Mouse (Mus musculus): Measurements from ENCODE around the gene Hoxc5.

Hoxc5 gene

DNA sequence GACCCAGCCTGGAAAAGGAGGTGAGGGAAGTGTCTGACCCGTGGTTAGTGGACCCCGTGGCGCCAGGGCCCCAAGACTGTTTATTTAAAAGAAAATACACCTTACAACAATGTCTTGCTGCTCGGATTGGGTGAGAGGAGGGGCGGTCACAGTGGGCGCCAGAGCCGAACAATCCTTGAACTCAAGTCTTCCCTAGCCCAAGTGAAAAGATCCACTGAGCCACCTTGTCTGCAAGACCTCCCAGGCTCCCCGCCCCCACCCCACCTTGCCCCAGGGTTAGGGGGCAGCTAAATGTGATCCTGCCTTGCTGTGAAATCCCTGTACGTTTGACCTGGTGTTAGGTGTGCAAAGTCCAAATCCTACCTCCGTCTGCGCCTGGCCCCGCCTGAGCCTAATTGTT lies 10.3 kb upstream of the Hoxc5 start:
- POLR2A ChIA-PET = no interaction called here

DNA sequence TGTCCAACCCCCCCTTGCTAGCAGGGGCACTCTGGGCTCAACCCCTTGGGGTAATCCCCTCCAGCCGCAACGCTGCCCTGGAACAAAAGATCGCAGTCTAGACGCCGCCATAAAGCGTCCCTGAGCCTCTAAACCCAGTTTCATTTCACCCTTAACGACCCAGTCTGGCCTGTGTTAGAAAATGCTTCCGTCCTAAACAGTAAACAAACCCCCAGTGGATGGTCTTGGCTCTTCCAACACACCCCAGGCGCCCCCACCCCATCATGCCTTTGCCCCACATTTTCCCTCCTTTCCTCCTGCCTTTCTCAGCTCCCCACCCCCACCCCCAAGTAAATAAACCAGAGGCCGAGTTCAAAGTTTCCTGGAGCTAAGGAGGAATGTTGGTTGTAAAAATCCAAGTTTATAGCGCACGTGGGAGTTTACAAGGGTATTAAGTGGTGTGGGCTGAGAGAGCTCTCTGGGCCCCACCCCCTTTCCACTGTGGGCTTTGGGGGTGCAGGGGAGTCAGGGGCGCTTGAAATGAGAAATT lies 7.5 kb upstream of the Hoxc5 start:
- POLR2A ChIA-PET = interaction anchor here (0.6 to 4.1 kb wide), 14 partner anchors 10 to 153 kb away, joined by 3 to 13 read pairs (median 3); partner anchors contain the start of genes Hoxc13 (in 1 of the 4) and Hoxc8 (in 1 of the 4)
- CTCF ChIA-PET = interaction anchor here (0.6 to 1.7 kb wide), 9 partner anchors 9 to 355 kb away, joined by 3 to 11 read pairs (median 4); no protein-coding TSS in a partner anchor

More for the DNA sequence above, 10.3 kb upstream of the Hoxc5 start:
- CTCF ChIA-PET = interaction anchor here in 1 of 4 experiments (1.4 to 2.3 kb wide), 2 partner anchors 10 to 220 kb away, joined by 3 to 6 read pairs; partner anchors contain the start of genes Hoxc10 and Hoxc5

DNA sequence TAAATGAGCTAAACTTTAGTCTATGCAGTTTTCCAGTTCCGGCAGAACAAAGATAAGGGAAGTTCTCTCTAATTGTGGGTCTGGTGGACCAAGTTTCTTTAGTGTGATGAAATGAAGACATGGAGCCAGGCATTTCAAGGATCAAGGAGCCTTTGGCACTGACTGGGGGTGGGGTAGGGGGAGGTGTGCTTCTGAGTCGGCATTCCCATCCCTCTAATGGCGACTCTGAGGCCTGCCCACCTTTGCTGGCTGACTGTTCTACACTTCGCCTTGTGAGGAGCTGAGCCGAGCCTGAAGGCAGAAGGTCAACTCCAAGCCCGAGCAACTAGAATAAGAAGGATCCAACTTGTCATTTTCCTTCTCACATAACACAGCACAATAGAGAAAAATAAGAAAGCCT lies 5.5 kb upstream of the Hoxc5 start:
- ChIA-PET POLR2A (interaction anchor here in 2 of 4 experiments (0.6 to 4.1 kb wide), 3 partner anchors 12 to 321 kb away, joined by 5 to 13 read pairs (median 6); no protein-coding TSS in a partner anchor), CTCF (interaction anchor here in 1 of 4 experiments (0.5 kb wide), 1 partner anchor 27 kb away, joined by 6 read pairs; no protein-coding TSS in a partner anchor)

DNA sequence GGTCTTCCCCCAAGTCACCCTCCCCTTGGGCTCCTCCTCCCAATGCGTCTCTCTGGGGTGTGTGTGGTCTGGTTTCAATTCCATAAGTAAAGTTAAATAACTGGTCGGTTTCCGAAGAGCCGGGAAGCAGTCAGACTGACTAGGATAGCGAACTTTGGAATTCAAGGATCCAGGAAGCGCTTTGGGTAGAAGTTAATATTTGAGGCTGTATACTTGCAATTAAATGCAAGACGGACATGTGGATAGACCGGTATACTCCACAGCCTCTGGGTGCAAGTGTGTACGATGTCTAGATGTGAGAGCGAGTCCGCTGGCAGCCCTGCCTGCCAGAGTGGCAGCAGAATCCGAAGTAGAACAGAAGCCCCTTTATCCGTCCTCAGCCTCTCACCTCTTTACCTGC lies 4.8 kb upstream of the Hoxc5 start:
- CTCF ChIA-PET = no interaction called here

DNA sequence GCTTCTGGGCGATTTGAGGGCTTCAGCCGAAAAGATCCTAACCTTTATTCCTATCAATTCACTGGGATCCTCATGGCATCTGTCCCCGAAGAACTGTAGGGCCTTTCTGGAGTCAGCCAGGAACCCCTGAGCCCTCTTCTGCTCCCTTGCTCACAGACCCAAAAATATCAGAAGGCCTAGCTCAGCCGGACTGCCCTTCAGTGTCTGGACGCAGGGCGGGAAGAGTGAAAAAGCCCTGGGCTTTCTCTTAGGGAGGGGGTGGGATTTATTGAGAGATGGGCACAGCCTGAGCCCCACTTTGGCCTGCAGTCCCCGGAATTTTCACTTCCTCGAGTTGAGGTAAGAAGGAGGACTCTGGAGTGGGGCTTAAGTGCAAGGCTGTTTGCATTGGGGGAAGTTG lies 4.0 kb upstream of the Hoxc5 start:
- CTCF ChIA-PET = interaction anchor here in 2 of 4 experiments (0.6 to 8.3 kb wide), 13 partner anchors 9 to 378 kb away, joined by 3 to 97 read pairs (median 4); partner anchors contain the start of gene Hoxc8 (in 1 of the 2)

More for the DNA sequence above, 4.8 kb upstream of the Hoxc5 start:
- POLR2A ChIA-PET = interaction anchor here in 1 of 4 experiments (4.1 kb wide), 1 partner anchor 13 kb away, joined by 13 read pairs; no protein-coding TSS in a partner anchor

DNA sequence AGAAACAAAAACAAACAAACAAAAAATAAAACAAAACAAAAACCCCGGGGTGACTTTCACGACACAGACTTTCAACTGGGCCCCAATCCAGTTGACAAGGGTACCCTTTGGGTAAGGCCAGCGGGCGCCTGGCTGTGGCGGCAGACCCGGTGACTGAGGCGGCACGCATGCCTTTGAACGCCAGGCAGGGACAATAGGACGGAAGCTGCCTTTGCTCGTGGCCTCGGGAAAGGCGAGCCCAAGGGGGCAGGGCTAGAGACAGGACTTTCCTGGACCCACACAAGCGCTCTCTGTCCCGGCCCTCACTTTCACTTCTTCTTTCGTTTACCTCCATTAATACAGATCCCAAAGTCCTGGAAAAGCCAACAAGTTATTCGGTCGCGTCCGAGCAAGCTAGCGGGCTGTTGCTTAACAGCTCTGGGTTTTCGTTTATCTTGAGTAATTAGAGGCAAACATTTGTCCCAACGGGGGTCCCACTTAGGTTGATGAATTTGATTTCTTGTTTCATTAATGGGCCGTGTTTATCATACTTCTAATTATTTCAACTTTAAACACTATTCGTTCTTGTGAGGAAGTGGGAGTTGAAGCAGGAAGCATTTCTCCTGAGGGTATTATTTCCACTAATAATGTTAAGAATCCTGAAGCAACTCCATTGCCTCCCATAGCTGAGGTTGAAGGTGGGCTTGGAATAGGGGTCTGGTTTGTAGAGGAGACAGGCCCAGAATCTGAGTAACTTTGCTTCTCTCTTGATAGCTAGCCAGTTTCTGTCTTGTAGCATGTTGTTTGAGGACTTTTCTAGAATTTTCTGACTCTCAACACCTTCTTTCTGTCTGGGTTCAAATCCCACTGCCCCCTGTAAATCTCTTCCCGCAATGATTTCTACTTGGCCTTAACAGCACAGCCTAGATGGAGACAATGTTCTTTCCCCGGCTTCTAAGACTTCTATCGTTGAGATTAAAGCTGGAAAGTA lies 3.3 kb upstream of the Hoxc5 start:
- CTCF ChIA-PET = interaction anchor here in 3 of 4 experiments (0.8 to 8.3 kb wide), 13 partner anchors 9 to 377 kb away, joined by 3 to 97 read pairs (median 3); partner anchors contain the start of gene Hoxc8 (in 1 of the 3)

More for the DNA sequence above, 4.0 kb upstream of the Hoxc5 start:
- POLR2A ChIA-PET = interaction anchor here (0.6 to 2.0 kb wide), 9 partner anchors 9 to 215 kb away, joined by 3 to 7 read pairs (median 3); partner anchors contain the start of genes Hoxc8 (in 1 of the 4) and Hoxc9 (in 1 of the 4)

DNA sequence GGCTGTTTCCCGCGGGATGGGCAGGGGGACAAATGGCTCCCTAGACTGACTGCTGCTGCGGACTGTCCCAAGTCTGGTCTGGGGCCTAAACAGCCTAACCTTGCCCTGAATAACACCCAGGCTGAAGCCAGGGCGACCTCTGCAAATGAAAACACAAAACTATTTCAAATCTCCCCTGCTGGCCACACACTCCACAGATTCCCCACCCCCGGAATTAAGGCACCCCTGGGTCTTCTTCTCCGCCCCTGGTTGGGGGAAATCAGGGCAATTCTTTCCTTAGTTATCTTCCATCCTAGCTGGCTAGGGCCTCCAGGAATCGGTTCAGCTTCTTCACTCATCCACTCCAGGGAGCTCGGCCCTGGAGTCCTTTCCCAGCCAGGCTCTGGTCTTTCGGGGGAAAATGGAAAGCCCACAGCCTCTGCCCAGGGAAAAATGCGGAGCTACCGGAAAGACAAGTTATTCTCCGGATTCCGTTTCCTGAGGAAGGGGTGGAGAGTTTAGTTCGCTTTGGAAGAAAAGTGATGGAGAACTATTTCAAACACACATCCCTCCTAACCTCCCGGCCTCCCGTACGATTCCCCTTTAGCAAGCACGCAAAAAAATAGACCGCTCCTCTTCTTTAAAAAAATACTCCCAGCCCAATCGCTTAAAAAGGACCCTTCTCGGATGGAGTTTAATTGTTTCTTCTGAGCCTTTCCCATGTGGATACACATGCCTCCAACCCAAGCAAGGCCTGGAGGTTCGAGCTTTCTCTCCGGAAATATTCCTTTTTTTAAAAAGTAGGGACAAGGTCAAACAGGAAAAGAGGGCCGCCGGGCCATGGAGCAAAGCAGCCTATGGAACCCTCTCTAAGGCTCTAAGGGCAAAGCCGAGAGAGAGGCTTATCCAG lies 2.0 kb upstream of the Hoxc5 start:
- ChIA-PET POLR2A (interaction anchor here in 3 of 4 experiments (0.8 to 3.3 kb wide), 13 partner anchors 8 to 294 kb away, joined by 3 to 16 read pairs (median 4); partner anchors contain the start of genes Hoxc11 (in 1 of the 3), Hoxc8 (in 1 of the 3) and Hoxc9 (in 1 of the 3)), CTCF (interaction anchor here (0.5 to 8.3 kb wide), 27 partner anchors 10 to 349 kb away, joined by 3 to 97 read pairs (median 6); partner anchors contain the start of gene Hoxc11 (in 1 of the 4))

More for the DNA sequence above, 3.3 kb upstream of the Hoxc5 start:
- POLR2A ChIA-PET = interaction anchor here in 3 of 4 experiments (0.7 to 2.0 kb wide), 8 partner anchors 9 to 207 kb away, joined by 3 to 4 read pairs (median 3); partner anchors contain the start of gene Hoxc9 (in 1 of the 3)

DNA sequence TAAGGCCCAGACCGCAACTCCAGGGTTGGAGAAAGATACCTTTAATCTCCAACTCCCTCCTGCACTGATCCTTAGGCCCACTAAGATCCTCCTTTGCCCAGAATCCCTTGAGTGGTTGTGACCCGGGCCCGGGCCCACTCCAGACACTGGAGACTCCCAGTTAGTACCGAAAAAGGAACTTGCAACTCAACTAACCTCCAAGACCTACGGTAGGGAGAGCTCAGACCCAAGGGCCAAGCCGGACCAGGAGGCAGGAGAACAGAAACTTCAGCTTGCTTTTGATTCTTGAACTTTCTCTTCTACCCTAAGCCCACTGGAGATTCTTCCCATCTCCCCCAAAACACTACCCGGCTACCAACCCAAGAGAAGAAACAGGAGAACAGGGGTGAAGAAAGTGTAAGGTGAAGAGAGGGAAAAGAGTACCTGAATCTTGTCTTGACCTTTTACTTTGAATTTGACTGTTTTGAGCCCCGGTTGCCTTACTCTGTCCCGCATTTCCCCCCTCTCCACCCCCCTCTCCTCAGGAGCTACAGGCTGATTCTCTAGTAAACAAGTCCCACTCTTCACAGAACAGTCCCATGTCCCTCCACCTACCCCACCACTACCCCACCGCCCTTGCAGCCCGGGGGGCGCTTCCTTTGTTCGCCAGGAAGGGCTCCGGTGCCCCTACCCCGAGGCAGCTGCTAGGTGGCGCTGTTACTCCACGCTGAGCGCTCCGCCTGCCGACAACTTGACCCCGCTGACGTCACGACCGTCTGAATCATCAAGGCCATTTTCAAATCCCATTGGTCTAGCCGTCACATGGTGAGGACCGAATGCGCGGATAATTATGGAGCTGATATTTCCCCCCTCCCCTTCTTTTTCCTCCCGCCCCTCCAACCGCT lies 1.1 kb upstream of the Hoxc5 start:
- POLR2A ChIA-PET = interaction anchor here in 3 of 4 experiments (0.7 to 3.3 kb wide), 31 partner anchors 9 to 295 kb away, joined by 3 to 16 read pairs (median 4); partner anchors contain the start of genes Hoxc11 (in 1 of the 3), Hoxc13 (in 1 of the 3) and Hoxc8 (in 1 of the 3)
- CTCF ChIA-PET = interaction anchor here (0.5 to 8.3 kb wide), 75 partner anchors 8 to 790 kb away, joined by 3 to 97 read pairs (median 4); partner anchors contain the start of genes Calcoco1 (in 1 of the 4), Hoxc11 (in 1 of the 4), Hoxc6 (in 1 of the 4) and Hoxc8 (in 1 of the 4)

DNA sequence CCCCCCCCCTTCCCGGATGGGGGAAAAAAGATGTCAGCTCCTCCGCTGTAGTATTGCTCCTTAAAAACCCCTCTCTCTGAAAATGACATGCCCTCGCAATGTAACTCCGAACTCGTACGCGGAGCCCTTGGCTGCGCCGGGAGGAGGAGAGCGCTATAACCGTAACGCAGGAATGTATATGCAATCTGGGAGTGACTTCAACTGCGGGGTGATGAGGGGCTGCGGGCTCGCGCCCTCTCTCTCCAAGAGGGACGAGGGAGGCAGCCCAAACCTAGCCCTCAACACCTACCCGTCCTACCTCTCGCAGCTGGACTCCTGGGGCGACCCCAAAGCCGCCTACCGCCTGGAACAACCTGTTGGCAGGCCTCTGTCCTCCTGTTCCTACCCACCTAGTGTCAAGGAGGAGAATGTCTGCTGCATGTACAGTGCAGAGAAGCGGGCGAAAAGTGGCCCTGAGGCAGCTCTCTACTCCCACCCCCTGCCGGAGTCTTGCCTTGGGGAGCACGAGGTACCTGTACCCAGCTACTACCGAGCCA lies 399 bp upstream of the Hoxc5 start, which contains the start of gene Hoxc10:
TSS of gene Hoxc10 (plus strand) at position 21 of the 536 bp plus-strand sequence.
- CTCF ChIA-PET = interaction anchor here (0.6 to 8.3 kb wide), 68 partner anchors 8 to 790 kb away, joined by 3 to 97 read pairs (median 4); partner anchors contain the start of genes Calcoco1 (in 1 of the 4), Hoxc11 (in 1 of the 4), Hoxc6 (in 1 of the 4) and Hoxc8 (in 1 of the 4)
- POLR2A ChIA-PET = interaction anchor here (0.7 to 3.3 kb wide), 36 partner anchors 9 to 296 kb away, joined by 3 to 16 read pairs (median 4); partner anchors contain the start of genes Cbx5 (in 1 of the 4), Hnrnpa1 (in 1 of the 4), Hoxc11 (in 1 of the 4) and Hoxc13 (in 1 of the 4)

DNA sequence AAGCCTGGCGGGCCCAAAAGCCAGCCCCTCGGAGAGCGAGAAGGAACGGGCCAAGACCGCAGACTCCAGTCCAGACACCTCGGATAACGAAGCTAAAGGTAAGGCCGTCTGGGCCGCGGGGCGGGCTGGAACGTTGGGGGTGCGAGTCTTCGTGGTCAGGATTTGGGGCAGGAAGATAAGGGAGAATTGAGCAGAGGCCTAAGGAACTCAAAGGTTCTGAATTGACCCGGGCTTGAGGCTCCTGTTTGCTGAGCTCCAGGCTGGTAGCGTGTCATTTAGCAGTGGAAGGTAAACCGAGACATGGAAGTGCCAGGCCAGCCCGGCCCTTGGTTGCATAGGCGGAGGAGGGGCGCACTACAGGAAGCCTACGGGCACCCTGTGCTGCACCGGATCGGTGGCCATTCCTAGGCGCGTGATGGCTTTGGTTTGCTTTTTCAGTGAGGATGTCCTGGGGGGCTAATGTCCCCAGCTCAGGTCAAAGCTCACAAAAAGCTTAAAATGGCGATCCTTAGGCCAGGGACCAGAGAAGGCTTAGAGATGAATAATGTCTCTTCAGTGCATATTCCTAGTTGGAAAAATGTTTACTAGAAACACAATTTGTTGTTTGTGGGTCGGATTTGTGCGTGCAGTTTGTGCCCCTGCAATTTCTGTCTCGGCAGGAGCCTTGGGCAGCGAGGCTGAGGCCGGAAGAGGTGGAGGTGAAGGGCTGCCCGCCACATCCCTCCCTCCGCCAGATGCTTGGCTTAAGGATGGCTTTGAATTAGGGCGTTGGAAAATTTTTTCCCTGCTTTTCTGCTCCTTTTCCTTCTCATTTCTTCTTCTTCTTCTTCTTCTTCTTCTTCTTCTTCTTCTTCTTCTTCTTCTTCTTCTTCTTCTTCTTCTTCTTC lies 511 bp downstream of the Hoxc5 start:
- ChIA-PET POLR2A (interaction anchor here (0.7 to 3.3 kb wide), 26 partner anchors 8 to 297 kb away, joined by 3 to 16 read pairs (median 5); partner anchors contain the start of genes Cbx5 (in 1 of the 4), Hnrnpa1 (in 1 of the 4) and Hoxc11 (in 1 of the 4)), CTCF (interaction anchor here (0.6 to 8.3 kb wide), 35 partner anchors 8 to 373 kb away, joined by 3 to 97 read pairs (median 6); partner anchors contain the start of genes Hoxc6 (in 1 of the 4), Hoxc8 (in 1 of the 4) and Hoxc9 (in 1 of the 4))

DNA sequence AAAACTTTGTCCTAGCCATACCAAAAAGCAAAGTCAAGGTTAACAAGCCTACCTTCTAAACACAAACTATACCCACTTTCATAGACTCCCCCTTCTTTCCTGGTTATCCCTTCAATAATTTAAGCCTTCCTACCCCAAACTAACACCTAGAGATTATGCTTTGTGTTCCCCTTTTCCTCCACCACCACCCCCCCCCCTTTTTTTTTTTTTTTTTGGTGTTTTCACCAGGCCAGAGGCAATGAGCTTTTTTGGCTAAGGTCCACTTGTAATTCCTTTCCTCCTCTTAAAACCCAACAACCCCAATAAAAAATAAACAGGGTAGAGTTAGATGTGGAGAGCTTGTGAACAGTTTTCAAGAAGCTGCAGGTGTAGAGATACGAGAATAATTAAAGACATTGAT lies 2.1 kb downstream of the Hoxc5 start:
- CTCF ChIA-PET = interaction anchor here (0.5 to 8.3 kb wide), 5 partner anchors 9 to 297 kb away, joined by 4 to 97 read pairs (median 9); no protein-coding TSS in a partner anchor
- POLR2A ChIA-PET = interaction anchor here in 2 of 4 experiments (0.6 to 1.0 kb wide), 4 partner anchors 19 to 396 kb away, joined by 3 to 5 read pairs (median 4); partner anchors contain the start of gene Calcoco1 (in 1 of the 2)

DNA sequence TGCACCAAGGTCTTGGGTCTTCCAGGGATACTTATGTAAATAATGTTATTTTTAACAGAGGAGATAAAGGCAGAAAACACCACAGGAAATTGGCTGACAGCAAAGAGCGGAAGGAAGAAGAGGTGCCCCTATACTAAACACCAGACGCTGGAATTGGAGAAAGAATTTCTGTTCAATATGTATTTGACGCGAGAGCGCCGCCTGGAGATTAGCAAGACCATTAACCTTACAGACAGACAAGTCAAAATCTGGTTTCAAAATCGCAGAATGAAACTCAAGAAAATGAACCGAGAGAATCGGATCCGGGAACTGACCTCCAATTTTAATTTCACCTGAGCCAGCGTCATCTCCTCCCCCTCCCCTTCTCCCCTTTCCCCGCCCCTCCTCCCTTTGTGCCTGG lies 3.5 kb downstream of the Hoxc5 start:
- ChIA-PET CTCF (interaction anchor here in 1 of 4 experiments (0.7 to 8.3 kb wide), 4 partner anchors 197 to 219 kb away, joined by 3 to 97 read pairs (median 6); no protein-coding TSS in a partner anchor), POLR2A (interaction anchor here in 3 of 4 experiments (0.6 to 1.6 kb wide), 3 partner anchors 17 to 38 kb away, joined by 3 to 4 read pairs (median 3); no protein-coding TSS in a partner anchor)

DNA sequence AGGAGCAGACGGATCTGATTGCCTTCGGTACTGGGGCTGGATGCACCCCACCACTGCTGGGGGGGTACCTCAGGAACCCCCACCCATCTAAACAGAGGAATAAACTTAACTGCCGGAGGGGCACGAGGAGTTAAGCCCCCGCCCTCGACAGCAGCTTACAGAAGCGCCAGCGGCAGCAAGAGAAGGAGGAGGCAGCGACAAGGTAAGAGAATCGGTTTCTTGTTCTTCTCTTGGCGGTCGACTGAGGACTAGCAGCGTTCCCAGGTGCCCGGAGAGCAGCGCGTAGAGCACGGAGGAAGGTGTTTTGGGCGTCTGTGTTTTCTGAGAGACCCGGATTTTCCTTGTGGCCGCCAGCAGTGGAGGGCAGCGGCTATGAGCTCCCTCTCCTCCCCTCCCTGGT lies 5.0 kb downstream of the Hoxc5 start:
- ChIA-PET CTCF (interaction anchor here in 3 of 4 experiments (0.5 to 2.6 kb wide), 7 partner anchors 9 to 211 kb away, joined by 3 to 11 read pairs (median 5); no protein-coding TSS in a partner anchor), POLR2A (interaction anchor here in 1 of 4 experiments (0.6 to 1.7 kb wide), 6 partner anchors 9 to 62 kb away, joined by 3 to 4 read pairs (median 3); no protein-coding TSS in a partner anchor)

DNA sequence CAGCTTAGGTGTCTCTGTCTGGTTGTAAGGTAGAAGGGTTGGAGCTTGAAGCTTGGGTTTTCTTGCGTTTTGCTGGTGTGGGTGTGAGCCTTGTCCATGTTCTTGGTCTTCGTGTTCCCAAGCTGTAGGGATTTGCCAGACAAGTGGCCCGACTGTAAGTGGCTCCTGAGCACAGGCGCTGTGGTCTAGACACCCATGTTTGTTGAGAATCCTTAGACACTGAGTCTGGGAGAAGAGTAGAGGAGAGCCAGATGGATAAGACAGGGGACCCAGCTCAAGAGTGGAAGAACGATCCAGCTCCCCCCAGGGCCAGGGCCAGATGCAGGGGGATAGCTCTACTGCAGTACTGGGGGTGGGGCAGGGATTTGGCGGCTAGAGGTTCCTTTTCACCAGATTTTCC lies 5.5 kb downstream of the Hoxc5 start:
- POLR2A ChIA-PET = interaction anchor here in 1 of 4 experiments (0.6 to 1.7 kb wide), 5 partner anchors 9 to 62 kb away, joined by 3 to 4 read pairs (median 3); no protein-coding TSS in a partner anchor
- CTCF ChIA-PET = interaction anchor here in 2 of 4 experiments (0.9 to 2.6 kb wide), 6 partner anchors 9 to 211 kb away, joined by 3 to 11 read pairs (median 4); no protein-coding TSS in a partner anchor
